Mouse (Mus musculus): ENCODE results near the gene Rhoq.

GRCm38 (mm10) chr17:86997323-86997722 is 34.4 kb downstream of the Rhoq start:
- no peak for TF ChIP-seq GATA1 (IDR thresholded peaks at IDR 0.05; ENCODE audit: low read length)
- no peak for TF ChIP-seq TAL1 (IDR thresholded peaks at IDR 0.05; ENCODE audit: low read length)

Measured in erythroblast, embryonic 14.5 days (primary cell).